Comparison of ENCODE assay signal across 13 mouse cellular contexts in the genomic region with DNA sequence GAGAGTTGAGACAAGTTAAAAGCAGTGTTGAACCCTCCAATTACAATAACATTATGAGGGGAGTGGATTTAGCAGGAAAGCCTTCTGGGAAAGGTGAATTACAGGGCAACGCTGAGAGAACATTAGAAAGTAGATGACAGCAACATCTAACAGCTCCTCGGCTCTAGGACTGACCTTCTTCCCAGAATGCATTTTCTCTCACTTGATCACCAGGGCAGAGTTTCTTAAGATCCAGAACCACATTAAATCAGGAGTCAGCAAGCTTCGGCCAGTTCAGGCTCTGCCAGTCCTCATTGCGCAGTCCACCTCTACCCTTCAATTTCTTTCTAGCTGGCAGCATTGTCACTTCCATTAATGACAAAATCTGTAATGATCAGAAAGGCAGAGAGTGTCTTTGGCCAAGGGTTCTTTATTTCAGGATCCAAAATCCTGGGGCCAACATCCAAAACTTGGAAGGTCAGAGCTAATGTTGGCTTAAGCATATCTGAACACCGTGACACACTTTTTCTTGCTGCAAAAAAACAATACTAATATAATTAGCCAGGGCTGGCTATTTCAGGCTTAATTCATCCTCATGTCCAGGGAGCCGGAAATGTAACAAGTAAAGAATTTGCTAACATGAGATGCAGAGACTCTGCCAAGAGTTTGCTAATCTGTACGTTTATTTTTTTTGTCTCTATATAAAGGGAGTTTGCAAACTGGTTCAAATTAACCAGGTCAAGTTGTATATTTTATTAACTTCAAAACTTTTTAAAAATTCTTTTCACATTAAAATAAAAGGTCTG.
DNase-seq lines count a peak whose midpoint lies in the region; ATAC-seq and TF ChIP-seq lines count a peak whose summit lies in the region.
"Had no signal": no experiment of that assay in that cellular context is flagged by ENCODE, and none has a peak within 500 bp of the region (broad histone marks: within the 10 kb centered on the region; RNA-seq: fewer than 3 reads in every experiment).

No protein-coding gene starts in this region.

- H3K36me3 ChIP-seq in heart, embryonic 13.5 days = no peaks in the 10 kb centered on the region
- no peaks in the 10 kb centered on the region for H3K36me3 ChIP-seq in limb, embryonic 14.5 days (ENCODE audit: control insufficient read depth, insufficient read depth, low read length)
- no peaks in the 10 kb centered on the region for H3K36me3 ChIP-seq in limb, embryonic 10.5 days
- H3K36me3 ChIP-seq in stomach, embryonic 14.5 days (ENCODE audit: control insufficient read depth, insufficient read depth, low read length) = no peaks in the 10 kb centered on the region
- H3K36me3 ChIP-seq: liver, embryonic 13.5 days; midbrain, embryonic 10.5 days had no signal

- ATAC-seq in heart, embryonic 13.5 days (ENCODE audit: extremely low read depth, insufficient number of reproducible peaks, low FRiP score, low TSS enrichment) = no peak
- ATAC-seq in limb, embryonic 14.5 days (ENCODE audit: low FRiP score, low read depth) = no peak
- ATAC-seq in stomach, embryonic 14.5 days (ENCODE audit: insufficient number of reproducible peaks, insufficient read depth, low FRiP score, low read depth) = no peak

- no peak overlapping the region for H3K4me3 ChIP-seq in heart, embryonic 13.5 days
- no peak overlapping the region for H3K4me3 ChIP-seq in limb, embryonic 14.5 days (replicated peaks; ENCODE audit: low read length)
- no peak overlapping the region for H3K4me3 ChIP-seq in limb, embryonic 10.5 days
- H3K4me3 ChIP-seq in stomach, embryonic 14.5 days (ENCODE audit: low read depth, low read length) = no peak overlapping the region
- H3K4me3 ChIP-seq: erythroblast, embryonic 14.5 days; liver, embryonic 13.5 days; midbrain, embryonic 10.5 days had no signal

- no peak for TF ChIP-seq POLR2A in limb, embryonic 14.5 days (IDR thresholded peaks at IDR 0.05; ENCODE audit: borderline replicate concordance, extremely low read depth, insufficient read depth, insufficient read length)

- WGBS in heart, embryonic 13.5 days = 63% methylated on average over 7 of the region's 7 CpGs
- 58% methylated on average over 7 of the region's 7 CpGs for WGBS in limb, embryonic 14.5 days
- 82% methylated on average over 7 of the region's 7 CpGs for WGBS in limb, embryonic 10.5 days
- WGBS in stomach, embryonic 14.5 days = 39% methylated on average over 7 of the region's 7 CpGs

- intact Hi-C loops in left cerebral cortex, postnatal 4 days (cut with DNase I) = no loop called here

- no peak overlapping the region for H3K4me2 ChIP-seq in heart, embryonic 13.5 days
- no peak overlapping the region for H3K4me2 ChIP-seq in limb, embryonic 14.5 days (replicated peaks; ENCODE audit: low read depth, low read length, severe bottlenecking)
- H3K4me2 ChIP-seq in stomach, embryonic 14.5 days (replicated peaks; ENCODE audit: low read depth, low read length) = no peak overlapping the region
- H3K4me2 ChIP-seq: liver, embryonic 13.5 days had no signal

- no peak overlapping the region for H3K9ac ChIP-seq in heart, embryonic 13.5 days
- H3K9ac ChIP-seq in limb, embryonic 14.5 days (ENCODE audit: low read depth, low read length, severe bottlenecking) = no peak overlapping the region
- H3K9ac ChIP-seq in stomach, embryonic 14.5 days (replicated peaks; ENCODE audit: low read depth, low read length) = no peak overlapping the region
- H3K9ac ChIP-seq: liver, embryonic 13.5 days had no signal

- H3K27me3 ChIP-seq in heart, embryonic 13.5 days (replicated peaks) = no peaks in the 10 kb centered on the region
- no peaks in the 10 kb centered on the region for H3K27me3 ChIP-seq in limb, embryonic 14.5 days (ENCODE audit: control insufficient read depth, insufficient read depth, low read length)
- no peaks in the 10 kb centered on the region for H3K27me3 ChIP-seq in limb, embryonic 10.5 days (ENCODE audit: low read depth, poor library complexity, severe bottlenecking)
- H3K27me3 ChIP-seq in stomach, embryonic 14.5 days (ENCODE audit: control insufficient read depth, insufficient read depth, low read length) = no peaks in the 10 kb centered on the region
- H3K27me3 ChIP-seq: liver, embryonic 13.5 days had no signal

- H3K27ac ChIP-seq in heart, embryonic 13.5 days (replicated peaks) = peak overlapping the region; percentile 67
- no peak overlapping the region for H3K27ac ChIP-seq in limb, embryonic 14.5 days (replicated peaks; ENCODE audit: low read depth, low read length)
- no peak overlapping the region for H3K27ac ChIP-seq in limb, embryonic 10.5 days
- peak overlapping the region; percentile 78 for H3K27ac ChIP-seq in stomach, embryonic 14.5 days (ENCODE audit: low read length)
- H3K27ac ChIP-seq: liver, embryonic 13.5 days; midbrain, embryonic 10.5 days had no signal

- no peak for DNase-seq in heart, postnatal 4 days
- peak; percentile 11 for DNase-seq in limb, embryonic 14.5 days (ENCODE audit: low spot score)
- DNase-seq in limb, embryonic 10.5 days (ENCODE audit: low spot score) = no peak
- DNase-seq in fibroblast of lung, adult 2 months (ENCODE audit: low read depth) = peak; percentile 24
- DNase-seq in left cerebral cortex, postnatal 4 days = no peak
- no peak for DNase-seq in spleen, postnatal 4 days (ENCODE audit: low spot score in 2 of 2)
- DNase-seq: liver, embryonic 13.5 days; right cerebral cortex, postnatal 4 days; thymus, adult 2 months had no signal

- peaks cover 4% of the 10 kb centered on the region; the same call in 1 of the 2 replicates for H3K4me1 ChIP-seq in heart, embryonic 13.5 days
- H3K4me1 ChIP-seq in limb, embryonic 14.5 days (ENCODE audit: control insufficient read depth, insufficient read depth, low read length) = no peaks in the 10 kb centered on the region
- H3K4me1 ChIP-seq in limb, embryonic 10.5 days = no peaks in the 10 kb centered on the region
- H3K4me1 ChIP-seq in stomach, embryonic 14.5 days (ENCODE audit: control insufficient read depth, insufficient read depth, low read length) = peaks cover 7% of the 10 kb centered on the region
- H3K4me1 ChIP-seq: liver, embryonic 13.5 days; midbrain, embryonic 10.5 days had no signal

- no peaks in the 10 kb centered on the region for H3K9me3 ChIP-seq in heart, embryonic 13.5 days
- H3K9me3 ChIP-seq in limb, embryonic 14.5 days (ENCODE audit: control insufficient read depth, low read length) = no peaks in the 10 kb centered on the region
- no peaks in the 10 kb centered on the region for H3K9me3 ChIP-seq in limb, embryonic 10.5 days (replicated peaks)
- no peaks in the 10 kb centered on the region for H3K9me3 ChIP-seq in stomach, embryonic 14.5 days (ENCODE audit: control insufficient read depth, low read depth, low read length)
- H3K9me3 ChIP-seq: liver, embryonic 13.5 days; midbrain, embryonic 10.5 days had no signal

Comparison
In these comparisons a context has a peak if more than half of its experiments do, and no peak if none do; other contexts are left out.
1. DNase-seq: peak in limb, embryonic 14.5 days (single experiment) and fibroblast of lung, adult 2 months (single experiment); none in heart, postnatal 4 days (single experiment), limb, embryonic 10.5 days (single experiment), left cerebral cortex, postnatal 4 days (single experiment) and spleen, postnatal 4 days (0 of 2).
2. H3K27ac ChIP-seq: peak in heart, embryonic 13.5 days (single experiment) and stomach, embryonic 14.5 days (single experiment); none in limb, embryonic 14.5 days (single experiment) and limb, embryonic 10.5 days (single experiment).